Mouse (Mus musculus) cerebellum, postnatal 36 days (tissue): ENCODE results near the gene Lrmda.

Experiments
- DNase-seq, 2 experiments: peaks; one replicate each; pipeline ENCODE4 v3.0.0; 2021 to 2022; ENCODE audit warnings: mixed read lengths in 2 of 2

Gene Lrmda

DNA sequence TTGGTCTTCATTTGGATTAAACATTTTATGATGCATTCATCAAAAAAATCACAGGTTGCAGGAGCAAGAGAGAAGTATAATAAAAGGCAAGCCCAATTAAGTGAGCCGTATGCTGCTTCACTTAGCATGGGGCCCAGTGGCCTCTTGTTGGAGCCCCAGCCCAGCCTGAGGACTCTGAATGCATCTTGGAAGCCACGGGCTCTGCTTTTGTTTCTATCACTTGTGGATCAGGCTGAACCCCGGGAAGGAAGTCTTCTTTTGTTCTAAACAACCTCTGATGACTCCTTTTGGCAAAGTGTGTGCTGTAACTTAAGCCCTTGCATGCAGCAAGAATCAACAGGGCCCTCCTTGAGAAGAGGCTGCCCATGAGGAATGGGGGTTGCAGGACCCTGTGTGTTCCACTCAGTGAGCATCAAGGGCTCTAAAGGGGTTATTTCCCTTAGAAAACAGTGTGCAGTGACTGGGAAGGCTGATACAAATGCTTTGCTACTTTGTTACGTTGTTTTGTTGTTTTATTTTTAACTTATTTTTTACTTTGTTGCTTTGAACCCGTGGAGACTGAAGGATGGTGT is 789.2 kb downstream of the Lrmda start:
- DNase-seq: no peak

DNA sequence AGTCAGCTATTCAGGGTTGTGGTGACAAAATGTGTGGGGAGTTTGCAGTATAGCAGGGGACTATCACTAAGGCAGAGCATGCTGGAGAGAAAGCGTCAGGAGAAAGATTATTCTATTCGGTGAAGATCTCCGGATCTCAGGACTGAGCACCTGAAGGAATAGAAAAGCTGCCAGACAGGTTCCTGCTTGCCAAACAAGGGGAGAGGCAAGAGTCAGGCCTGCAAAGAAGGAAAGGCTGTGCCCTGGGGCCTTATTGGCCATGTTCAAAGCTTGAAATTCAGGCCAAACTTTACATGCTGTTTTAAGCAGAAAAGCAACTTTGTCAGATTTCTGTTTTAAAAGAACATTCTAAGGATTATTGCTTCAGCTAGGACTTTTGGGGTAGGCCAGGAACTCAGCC is 789.7 kb downstream of the Lrmda start:
- no peak for DNase-seq

DNA sequence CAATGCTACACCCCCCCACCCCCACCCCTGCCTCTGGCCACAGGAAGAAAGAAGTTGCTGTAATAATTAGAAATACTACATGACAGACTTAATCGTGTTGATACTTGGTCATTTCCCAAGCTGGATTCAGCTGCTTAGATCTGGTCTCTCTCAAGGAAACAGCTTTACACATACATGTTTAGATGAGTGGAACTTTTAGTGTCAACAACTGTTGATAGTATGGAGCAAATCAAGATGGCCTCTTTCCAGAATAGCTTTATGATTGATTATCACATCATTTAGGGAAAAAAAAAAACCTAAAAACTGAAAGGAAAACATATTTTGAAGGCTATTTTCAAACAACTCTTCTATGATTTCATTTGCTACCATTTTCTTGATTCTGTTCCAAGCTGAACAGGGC is 791.0 kb downstream of the Lrmda start:
- DNase-seq: no peak

DNA sequence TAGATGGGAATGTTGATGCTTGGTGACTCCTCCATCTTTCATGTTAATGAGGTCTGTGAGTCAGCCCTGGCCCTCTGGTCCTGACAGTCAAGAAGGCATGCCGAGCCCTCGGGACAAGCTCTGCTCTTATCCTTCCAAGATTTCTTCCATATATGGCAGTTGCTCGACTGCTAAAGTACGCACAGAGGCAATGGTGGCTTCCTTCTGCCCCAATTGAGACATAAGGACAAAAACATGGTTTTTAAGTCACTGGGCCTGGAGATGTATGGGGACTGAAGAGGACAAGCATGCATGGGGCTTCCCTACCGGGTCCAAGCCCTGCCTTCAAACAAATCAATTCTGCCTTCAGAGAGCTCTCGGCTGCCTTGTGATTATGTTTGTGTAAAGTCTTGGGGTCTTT is 793.3 kb downstream of the Lrmda start:
- no peak for DNase-seq

DNA sequence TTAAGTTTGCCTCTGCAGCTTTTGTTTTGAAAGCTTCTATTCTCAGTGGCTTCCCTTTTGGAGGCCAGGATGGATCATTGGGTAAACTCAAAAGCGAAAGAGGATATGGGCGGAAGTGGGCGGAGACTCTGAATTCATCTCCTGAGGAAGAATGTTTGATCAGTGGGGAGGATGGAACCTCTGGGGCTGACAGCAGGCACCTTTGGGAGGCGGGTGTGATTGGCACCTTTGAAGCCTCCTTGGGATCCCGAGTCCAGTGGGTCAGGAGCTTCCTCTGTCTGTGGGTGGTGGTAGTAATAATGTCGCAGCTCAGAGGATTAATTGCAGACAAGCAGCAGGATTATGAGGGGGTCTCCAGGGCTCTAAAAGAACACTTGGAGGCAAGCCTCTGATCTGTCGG is 793.9 kb downstream of the Lrmda start:
- no peak for DNase-seq

DNA sequence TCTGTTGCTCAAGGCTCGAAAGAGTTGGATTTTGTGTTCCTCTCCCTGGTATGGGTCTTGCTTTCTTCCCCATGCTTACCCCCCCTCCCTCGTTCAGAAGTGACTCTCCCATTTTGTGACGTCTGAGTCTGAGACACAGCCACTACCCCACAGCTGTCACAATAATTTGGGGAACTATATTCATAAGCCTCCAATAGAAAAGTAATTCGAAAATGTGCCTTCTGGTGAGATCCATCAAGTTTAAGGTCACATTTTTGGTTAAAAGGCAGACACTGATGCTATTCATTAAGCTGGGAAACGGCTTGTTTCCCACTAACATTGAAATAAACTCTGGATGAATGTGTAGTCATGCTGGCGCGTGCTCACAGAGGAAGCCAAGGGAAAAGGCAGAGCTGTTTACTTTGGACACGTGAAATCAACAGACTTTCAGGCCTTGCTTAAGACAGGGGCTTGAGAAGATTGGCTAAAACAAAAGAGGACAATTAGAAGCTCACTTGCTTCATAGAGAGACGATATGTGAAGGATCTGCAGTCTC is 795.4 kb downstream of the Lrmda start:
- DNase-seq: no peak

DNA sequence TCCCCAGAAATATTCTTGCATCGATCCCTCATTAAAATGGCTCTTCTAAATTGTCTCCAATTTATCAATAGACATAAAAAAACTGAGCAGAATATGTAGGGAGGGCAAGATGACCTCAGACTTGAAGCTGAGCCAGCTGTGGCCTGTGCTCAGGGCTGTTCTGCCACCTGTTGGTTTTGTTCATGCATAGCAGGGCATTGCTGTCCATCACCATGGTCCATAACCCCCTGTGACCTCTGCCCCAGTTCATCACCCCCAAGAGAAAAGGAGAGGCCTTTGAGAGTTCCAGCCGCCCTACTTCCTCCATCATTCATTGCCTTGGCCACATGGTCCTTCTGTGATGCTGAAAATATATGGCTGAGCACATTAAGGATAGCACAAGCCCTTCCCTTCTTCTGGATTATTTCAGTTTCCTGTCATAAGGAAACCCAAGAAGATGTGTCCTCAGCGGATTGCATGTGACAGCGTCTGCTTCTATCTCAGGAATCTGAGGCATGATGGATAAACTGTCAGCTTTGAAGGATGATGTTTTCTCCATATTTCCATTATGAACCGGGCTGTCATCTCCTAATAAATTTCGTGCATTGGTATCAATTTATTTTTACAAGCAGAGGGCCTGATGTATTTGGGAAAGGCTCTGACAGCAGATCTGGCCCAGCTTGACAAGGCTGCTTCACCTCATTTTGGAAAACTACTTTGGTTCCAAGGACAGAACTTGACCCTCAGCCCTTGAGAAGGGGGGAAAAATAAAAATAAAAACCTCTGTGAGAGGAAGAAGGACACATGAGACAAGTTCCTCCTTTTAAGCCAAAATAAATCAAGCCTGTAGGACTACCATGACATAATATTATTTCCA is 798.1 kb downstream of the Lrmda start:
- no peak for DNase-seq

DNA sequence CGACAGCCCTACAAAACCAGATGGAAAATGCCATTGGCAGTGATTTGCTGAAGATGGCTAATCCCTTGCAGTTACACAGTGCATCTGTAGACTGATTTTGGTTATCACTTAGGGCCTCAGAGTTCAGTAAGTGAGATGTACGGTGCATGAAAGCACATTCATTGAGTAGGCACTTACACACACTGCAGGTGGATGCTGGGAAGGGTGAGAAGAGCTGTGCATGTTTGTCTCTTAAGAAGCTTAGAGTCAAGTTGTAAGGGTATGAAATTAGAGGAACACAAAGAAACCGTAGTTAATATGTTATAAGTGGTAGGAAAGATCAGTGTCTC is 798.7 kb downstream of the Lrmda start:
- no peak for DNase-seq

DNA sequence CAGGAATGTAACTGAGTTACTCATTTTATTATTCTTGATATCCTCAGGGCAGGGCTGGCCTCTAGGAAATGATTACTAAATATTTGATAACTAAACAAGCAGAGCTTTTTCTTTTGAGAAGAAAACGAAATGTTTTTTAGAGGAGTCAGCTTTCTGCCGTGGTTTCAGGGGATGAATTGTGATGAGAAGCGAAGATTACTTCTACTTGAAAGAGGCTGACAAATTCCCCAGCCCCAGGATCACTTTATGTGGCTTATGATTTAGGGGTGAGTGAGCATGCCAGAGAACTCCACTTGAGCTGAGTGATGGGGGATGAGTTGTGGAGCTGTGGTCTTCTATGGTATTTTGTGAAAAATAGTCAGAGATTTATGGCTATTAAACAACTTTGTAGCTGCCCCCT is 803.4 kb downstream of the Lrmda start:
- no peak for DNase-seq

DNA sequence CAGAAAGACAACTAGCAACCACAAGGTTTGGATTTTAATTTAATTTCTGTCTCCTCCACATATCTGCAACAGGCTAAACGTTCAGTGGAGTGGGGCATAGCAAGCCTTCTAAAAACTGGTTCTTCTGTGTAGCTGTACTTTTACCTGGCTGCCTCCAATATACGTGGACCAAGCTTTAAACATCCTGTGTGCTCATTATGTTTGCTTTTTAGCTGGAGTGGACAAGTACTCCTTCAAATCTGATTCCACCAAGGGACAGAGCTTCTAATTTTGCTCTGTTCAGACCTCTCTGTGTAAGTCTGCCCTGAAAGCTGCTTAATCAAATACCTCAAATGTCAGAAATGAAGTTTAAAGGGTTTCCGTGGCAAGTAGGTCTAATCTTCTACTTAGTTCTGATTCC is 807.3 kb downstream of the Lrmda start:
- no peak for DNase-seq

DNA sequence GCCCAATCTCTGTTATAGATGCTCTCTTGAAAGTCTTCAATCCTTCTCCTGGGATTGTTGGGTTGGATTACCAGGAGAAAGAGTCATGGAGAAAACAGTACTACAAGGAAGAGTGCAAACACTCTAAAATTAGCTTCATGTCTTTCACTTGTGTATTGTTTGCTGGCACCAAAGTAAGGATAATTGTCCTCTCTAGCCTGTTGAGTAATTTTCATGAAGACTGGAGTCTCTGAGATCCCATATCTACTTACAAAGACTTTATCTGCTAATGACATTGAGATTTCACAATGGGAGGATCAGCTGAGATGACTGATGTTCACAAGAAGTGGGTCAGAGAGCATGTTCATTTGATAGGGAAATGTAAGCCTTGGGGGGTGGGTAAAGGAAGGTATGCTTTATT is 817.5 kb downstream of the Lrmda start:
- DNase-seq: no peak

DNA sequence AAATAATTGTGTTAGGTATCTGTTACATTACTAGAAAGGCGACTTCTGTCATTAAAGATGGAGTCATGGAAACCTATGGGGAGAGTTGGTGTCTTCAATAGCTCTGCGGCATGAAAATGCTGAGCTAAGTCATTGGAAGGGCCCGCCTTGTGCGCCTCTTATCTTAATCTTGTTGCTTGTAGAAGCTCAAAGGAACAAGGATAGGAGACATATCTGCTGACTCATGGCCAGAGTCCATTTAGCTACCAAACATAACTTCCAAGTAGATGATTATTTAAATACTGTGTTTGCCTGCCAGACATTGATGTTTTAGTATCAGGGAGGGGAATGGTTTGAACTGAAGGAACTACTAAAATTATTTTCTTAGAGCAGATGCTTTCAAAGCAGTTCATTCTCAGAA is 821.6 kb downstream of the Lrmda start:
- no peak for DNase-seq

DNA sequence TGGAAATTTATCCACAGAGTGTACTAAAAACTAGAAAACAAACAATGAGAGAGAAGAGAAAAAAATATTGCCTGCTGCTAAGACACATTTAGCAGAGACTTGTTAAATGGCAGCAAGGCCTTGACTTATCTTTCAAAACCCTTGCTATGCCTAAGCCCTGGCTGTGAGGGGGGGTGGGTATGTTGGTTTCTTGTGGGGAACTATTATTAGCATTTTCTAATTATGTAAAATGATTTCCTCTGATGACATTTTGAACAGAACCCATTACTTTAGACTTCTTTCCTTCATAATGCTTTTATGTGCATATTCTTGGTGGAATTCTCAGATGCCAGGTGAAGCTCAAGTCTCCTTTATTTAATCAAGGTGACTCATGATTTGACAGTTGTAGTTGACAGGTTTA is 824.5 kb downstream of the Lrmda start:
- DNase-seq: no peak

DNA sequence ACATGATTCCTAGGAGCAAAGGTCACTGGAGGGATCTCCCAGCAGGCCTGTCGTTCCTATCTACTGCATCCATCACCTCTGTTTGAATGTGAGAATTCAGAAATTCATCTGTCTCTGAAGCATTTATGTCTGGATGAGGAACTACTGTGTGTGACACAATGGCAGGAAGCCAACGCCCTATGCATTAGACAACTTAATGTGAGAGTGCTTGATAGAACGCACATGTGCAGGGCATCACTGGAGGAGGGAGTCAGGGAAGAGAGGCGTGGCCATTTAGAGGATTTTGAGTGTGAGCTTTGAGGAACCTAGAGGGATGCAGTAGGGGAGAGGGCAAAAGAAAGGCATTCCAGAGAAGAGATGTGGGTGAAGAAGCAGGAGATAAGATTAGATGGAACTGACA is 825.9 kb downstream of the Lrmda start:
- no peak for DNase-seq

DNA sequence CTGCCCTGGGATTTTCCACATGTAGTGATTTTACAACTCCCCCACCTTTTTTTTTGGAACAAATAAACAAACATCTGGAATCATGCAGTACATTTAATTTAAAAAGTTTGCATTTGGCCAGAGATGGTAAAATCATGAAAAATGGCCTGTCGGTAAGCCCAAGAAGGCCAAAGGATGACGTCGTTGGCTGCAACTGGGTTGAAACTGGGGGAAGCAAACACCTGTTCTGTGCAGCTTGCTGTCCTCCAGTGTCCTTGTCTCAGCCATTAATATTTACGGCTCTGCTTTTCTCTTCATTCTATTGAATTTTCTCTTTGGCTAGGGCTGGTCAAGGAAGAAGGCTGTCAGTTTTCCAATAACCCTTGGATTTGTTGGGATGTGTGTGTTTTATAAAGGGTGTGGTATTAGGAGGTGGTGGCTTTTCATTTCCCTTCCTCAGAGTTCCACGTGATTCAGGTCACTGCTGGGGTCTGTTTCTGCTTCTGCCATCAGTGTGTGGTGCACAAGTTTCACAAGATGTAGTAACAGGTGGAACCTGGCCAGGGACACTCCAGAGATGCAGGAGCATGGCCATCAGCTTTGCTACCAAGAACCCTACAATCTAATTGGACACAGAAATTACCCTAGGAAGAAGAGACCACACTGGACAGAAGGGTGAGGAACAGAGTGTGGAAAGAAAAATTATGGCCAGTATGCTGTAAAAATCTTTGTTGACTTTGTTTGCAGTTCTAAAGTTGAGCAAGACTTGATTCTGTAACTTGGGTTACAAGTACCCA is 827.7 kb downstream of the Lrmda start:
- no peak for DNase-seq

DNA sequence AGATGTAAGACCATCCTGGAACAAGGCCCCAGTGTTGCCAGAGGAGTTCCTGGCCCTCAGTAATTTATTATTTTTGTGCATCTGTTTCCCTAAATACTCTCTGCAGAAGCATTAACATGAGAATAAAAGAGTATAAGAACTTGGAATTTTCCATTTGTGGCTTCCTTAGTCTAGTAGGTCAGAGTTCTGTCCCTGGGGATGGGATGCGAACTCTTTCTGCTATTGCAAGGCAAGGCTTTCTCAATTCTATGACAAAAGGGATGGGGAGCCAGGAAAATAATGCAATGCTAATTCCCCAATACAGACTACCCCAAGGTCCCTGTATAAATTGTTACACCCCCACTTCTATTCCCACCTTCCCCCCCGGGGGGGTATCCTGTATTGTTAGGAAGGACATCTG is 829.6 kb downstream of the Lrmda start:
- no peak for DNase-seq

DNA sequence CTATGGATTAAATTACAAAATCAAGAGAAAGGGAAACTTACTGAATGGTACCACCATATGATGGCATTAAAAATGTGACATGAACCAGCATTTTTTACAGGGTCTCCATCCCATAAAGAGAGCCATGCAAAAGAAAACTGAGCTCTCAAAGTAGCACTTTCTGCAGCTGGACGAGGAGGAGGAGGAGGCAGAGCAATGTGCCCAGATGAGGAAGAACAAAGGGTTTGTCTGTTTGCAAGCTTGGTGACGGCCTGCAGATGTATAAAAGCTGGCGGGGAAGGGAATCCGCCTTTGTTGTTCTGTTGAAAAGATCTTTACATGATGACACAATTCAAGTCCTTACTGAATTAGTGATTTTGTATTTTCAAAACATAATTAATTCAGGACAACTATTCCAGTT is 841.1 kb downstream of the Lrmda start:
- no peak for DNase-seq

DNA sequence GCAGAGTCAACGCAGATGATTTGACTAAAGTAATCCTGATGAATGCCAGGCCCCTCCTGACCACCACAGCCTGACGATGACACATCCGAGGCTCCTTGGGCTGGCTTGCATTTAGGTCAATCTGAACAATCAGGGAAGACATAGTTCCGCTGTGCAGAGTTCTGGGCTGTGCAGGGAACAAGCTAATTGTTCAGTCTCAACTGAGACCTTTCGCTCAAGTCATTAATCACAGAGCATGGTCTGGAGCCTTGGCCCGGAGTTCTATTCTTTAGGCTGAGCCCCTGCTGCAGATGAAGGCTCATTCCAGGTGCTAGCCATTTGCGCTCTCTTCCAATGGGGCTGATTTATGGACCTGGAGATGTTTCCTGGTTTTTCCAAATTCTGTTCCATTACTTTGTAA is 844.6 kb downstream of the Lrmda start:
- no peak for DNase-seq

DNA sequence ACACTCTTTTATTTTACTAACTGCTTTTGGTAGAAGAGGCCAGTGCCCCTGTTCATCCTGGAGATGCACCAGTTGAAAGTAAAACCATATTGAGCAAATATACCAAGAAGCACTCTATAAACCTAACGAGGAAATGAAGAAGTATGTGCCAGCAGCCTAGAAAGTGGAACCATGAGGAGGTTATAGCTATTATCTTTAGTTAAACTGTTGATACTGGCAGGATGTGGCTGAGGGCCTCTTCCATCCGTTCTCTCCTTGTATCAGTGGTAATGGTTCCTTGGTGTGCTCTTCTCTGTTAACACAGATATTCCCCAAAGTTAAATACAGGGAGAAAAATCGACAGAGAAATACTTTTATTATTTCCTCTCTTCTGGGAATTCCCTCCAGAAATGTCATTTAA is 855.1 kb downstream of the Lrmda start:
- DNase-seq: no peak

DNA sequence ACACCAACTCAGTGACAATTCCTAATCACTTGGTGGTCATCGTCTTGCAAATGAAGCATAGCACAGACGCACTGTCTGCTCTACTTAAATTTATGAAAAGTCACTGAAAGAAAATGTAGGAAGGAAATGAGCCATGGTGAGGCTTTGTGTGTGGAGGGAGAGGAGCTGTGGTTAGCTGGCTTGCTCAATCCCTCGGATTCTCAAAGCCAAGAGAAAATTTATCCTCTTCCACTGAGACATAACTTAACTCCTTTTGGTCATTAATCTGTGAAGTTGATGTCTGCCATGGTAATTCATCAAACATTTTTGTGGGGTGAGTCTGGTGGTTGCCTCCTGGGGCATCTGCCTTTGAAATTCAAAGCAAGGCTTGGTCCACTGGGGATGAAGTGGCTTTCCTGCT is 867.7 kb downstream of the Lrmda start:
- DNase-seq: no peak

DNA sequence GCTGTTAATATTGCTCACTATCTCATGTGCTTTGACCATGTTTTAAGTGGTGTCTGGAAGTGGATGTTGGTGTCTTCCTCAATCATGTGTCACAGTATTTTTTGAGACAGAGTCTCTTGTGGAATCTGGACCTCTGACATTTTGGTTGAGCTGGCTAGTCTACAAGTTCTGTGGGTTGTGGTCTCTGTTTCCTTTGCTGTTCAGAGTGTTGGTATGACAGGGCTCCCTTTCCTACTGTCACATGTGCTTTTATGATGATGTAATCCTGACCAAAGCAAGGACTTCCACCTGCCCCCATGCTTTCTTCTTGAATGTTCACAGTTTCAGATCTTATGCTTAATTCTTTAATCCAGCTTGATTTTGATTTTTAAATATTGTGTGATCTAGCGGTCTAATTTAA is 879.8 kb downstream of the Lrmda start:
- DNase-seq: no peak

DNA sequence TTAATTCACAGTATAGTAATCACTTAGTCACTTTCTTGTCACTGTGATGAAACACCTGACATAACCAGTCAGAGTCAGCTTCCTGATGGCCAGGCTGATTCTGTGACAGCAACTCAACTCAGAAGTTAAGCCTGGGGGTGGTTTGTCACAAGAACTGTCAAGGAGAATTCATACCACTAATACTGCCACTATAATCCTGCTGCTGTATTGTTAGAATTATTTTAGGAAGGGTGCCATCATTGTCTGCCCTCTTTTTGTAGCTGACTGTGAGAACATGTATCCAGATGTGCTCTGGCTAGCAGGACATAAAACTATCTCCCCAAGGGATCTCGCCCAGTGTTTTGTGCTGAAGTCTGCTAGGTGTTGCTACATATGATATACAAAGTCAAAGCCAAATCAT is 882.6 kb downstream of the Lrmda start:
- DNase-seq: no peak

DNA sequence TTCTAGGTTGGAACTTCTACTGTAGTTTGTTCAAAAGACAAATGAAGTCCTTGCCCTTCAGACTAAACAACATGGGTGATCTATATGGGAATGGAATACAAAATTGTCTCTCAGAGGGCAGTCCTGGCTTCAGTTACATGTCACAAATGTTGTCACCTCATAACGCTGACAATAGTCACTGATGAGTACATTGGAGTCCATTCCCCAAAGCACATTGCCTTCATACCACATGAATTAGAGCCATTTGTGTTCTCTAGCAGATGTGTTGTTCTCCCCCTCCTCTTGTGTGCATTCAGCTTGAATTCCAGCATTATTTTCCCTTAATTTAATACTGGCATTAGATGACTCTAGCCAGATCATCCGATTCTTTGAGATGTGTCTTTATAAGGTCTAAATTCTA is 883.4 kb downstream of the Lrmda start:
- DNase-seq: no peak
